Mouse (Mus musculus) hindbrain, embryonic 14.5 days (tissue): ENCODE measurements at regions not wholly inside any gene's neighbourhood (a gene's known extent, or its start where the extent isn't known, plus 50 kb on each side); places are given as distances from the start of the nearest gene placed in this dataset.

Experiments
- ATAC-seq: fragments of 200-750 bp; cut with Nextera tagmentation; 2 replicates; pipeline ENCODE4 v1.8.0; 2017; ENCODE audit warnings: moderate number of reproducible peaks, mild to moderate bottlenecking, moderate TSS enrichment, moderate library complexity; ENCODE audit not compliant: low FRiP score
- DNase-seq: peaks from one replicate; pipeline ENCODE4 v3.0.0-alpha.2; 2015; ENCODE audit warnings: low spot score
- H3K27ac ChIP-seq: fragments of 300-500 bp; sonication (generic); 2 replicates; pipeline ENCODE4 v1.5.1; 2014; ENCODE audit warnings: mild to moderate bottlenecking, moderate library complexity
- H3K27me3 ChIP-seq: fragments of 300-500 bp; sonication (generic); 2 replicates; pipeline ENCODE4 v1.6.1; 2014; ENCODE audit warnings: mild to moderate bottlenecking, low read length, mixed read lengths; ENCODE audit not compliant: control insufficient read depth, insufficient read depth
- H3K36me3 ChIP-seq: fragments of 300-500 bp; sonication (generic); replicated peaks from 2 replicates; pipeline ENCODE4 v1.6.1; 2014; ENCODE audit not compliant: control insufficient read depth, insufficient read depth
- H3K4me1 ChIP-seq: fragments of 300-500 bp; sonication (generic); replicated peaks from 2 replicates; pipeline ENCODE4 v1.6.1; 2014; ENCODE audit warnings: antibody characterized with exemption, low read length, mixed read lengths; ENCODE audit not compliant: control insufficient read depth, insufficient read depth
- H3K4me2 ChIP-seq: fragments of 300-500 bp; sonication (generic); replicated peaks from 2 replicates; pipeline ENCODE4 v1.6.1; 2014; ENCODE audit warnings: mild to moderate bottlenecking, moderate library complexity
- H3K4me3 ChIP-seq: fragments of 300-500 bp; sonication (generic); replicated peaks from 2 replicates; pipeline ENCODE4 v1.5.1; 2014; ENCODE audit warnings: mild to moderate bottlenecking, low read length
- H3K9ac ChIP-seq: fragments of 300-500 bp; sonication (generic); 2 replicates; pipeline ENCODE4 v1.6.1; 2014
- H3K9me3 ChIP-seq: fragments of 300-500 bp; sonication (generic); 2 replicates; pipeline ENCODE4 v1.6.1; 2016; ENCODE audit warnings: low read length; ENCODE audit not compliant: control insufficient read depth
- WGBS: fragments of 180-500 bp; shearing (Covaris S2); extraction: QIAGEN DNeasy Blood & Tissue Kit; methylation state at CpG from one replicate; pipeline ENCODE4 v1.1.7; 2014; 5-methylcytosine and 5-hydroxymethylcytosine counted together

GRCm38 (mm10) chr10:119106105-119106504, 133.8 kb downstream of the Cand1 start:
- Histone ChIP-seq H3K27ac (no peak overlapping the region), H3K4me3 (no peak overlapping the region), H3K4me2 (no peak overlapping the region), H3K9me3 (0 out of 2 replicates have a peak, but pooled peaks cover 9% of the 10 kb centered on the region), H3K27me3 (no peaks in the 10 kb centered on the region), H3K4me1 (no peaks in the 10 kb centered on the region), H3K36me3 (no peaks in the 10 kb centered on the region), H3K9ac (no peak overlapping the region)
- WGBS = 96% methylated on average over 3 of the region's 3 CpGs
- ATAC-seq (no peak), DNase-seq (no peak)

DNA sequence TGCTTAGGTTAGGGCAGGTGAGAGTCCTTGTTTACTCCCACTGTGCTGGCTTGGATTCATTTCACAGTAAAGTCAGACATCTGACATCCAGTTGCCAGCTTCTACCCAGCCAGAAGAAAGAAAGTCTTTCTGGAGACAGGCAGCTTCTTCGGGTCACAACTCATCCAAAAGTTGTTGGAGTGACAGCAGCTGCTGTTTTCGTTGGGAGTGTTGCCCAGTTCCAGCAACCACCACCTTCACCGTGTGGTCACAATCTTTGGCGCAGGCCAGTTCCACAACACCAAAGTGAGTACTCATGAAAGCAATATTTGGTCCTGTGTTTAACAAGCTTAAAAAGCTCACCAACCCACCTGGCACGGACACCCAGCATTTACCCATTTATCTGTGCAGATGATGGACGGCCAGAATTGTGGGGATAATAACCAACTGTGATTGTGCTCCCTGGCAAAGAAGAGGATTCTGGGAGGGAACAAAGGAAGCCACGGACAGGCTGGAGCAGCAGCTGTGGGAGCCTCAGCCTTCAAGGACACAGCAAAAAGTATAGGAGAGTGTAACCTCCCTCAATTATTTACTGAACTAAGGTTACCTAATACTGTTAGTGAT, 134.5 kb downstream of the Cand1 start:
- H3K4me1 ChIP-seq = no peaks in the 10 kb centered on the region
- WGBS = 68% methylated on average over 7 of the region's 7 CpGs
- no peak overlapping the region for H3K4me3 ChIP-seq
- no peak overlapping the region for H3K9ac ChIP-seq
- DNase-seq (no peak), ATAC-seq (no peak)
- H3K4me2 ChIP-seq = no peak overlapping the region
- H3K36me3 ChIP-seq = no peaks in the 10 kb centered on the region
- H3K27ac ChIP-seq = no peak overlapping the region
- 0 out of 2 replicates have a peak, but pooled peaks cover 9% of the 10 kb centered on the region for H3K9me3 ChIP-seq
- H3K27me3 ChIP-seq = no peaks in the 10 kb centered on the region

DNA sequence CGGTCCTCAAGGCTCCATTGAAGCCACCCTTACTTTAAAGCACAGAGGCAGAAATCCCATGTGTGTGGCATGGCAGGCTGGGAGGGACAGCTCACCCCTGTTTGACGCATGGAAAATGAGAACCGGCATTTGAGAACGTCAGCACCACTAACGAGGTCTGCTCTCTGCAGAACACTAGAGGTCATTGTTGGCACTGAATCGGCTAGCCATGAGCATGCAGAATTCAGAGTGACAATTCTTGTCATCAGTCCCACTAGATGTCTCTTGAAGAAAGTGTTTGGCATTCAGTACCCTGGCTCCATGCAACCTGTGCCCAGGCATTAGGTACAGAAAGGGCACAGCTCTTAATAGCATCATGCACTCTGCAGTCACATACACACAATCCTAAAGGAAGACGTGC, 139.3 kb downstream of the Cand1 start:
- no peaks in the 10 kb centered on the region for H3K27me3 ChIP-seq
- 27% methylated on average over 7 of the region's 7 CpGs for WGBS
- H3K9ac ChIP-seq = no peak overlapping the region
- H3K9me3 ChIP-seq = 0 out of 2 replicates have a peak, but pooled peaks cover 9% of the 10 kb centered on the region
- H3K36me3 ChIP-seq = no peaks in the 10 kb centered on the region
- ATAC-seq (no peak), DNase-seq (no peak)
- H3K4me3 ChIP-seq = no peak overlapping the region
- H3K4me2 ChIP-seq = no peak overlapping the region
- H3K4me1 ChIP-seq = no peaks in the 10 kb centered on the region
- no peak overlapping the region for H3K27ac ChIP-seq

DNA sequence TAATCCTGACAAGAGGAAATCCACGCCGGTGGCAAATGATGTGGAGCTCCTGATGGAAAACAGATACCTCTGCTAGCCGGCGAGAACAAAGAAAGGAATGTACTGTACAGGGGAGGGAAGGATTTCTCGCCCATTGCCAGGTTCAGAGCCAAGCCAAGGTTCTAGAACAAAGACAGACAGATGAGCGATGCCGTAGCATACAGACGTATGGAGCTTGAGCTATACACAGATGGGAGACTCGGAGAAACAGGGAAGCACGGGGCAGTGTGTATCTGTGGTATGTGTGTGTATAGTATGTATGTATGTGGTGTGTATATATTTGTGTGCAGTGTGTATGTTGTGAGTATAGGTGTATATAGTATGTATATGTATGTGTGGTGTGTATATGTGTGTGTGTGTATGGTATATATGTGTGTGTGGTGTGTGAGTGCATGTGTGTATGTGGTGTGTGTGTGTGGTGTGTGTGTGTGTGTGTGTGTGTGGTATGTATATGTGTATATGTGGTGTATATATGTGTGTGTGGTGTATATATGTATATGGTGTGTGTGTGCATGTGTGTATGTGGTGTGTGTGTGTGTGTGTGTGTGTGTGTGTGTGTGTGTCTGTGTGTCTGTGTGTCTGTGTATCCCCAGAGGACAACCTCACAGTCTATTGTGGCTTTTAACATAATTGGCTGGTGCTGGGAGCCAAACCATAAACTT, 140.6 kb downstream of the Cand1 start:
- no peak overlapping the region for H3K4me2 ChIP-seq
- no peak overlapping the region for H3K4me3 ChIP-seq
- no peaks in the 10 kb centered on the region for H3K27me3 ChIP-seq
- no peaks in the 10 kb centered on the region for H3K4me1 ChIP-seq
- no peak overlapping the region; the same call in 1 of the 2 replicates for H3K27ac ChIP-seq
- H3K36me3 ChIP-seq = no peaks in the 10 kb centered on the region
- 69% methylated on average over 10 of the region's 10 CpGs for WGBS
- no peak for DNase-seq
- H3K9me3 ChIP-seq = 0 out of 2 replicates have a peak, but pooled peaks cover 4% of the 10 kb centered on the region
- H3K9ac ChIP-seq = no peak overlapping the region
- ATAC-seq = no peak

DNA sequence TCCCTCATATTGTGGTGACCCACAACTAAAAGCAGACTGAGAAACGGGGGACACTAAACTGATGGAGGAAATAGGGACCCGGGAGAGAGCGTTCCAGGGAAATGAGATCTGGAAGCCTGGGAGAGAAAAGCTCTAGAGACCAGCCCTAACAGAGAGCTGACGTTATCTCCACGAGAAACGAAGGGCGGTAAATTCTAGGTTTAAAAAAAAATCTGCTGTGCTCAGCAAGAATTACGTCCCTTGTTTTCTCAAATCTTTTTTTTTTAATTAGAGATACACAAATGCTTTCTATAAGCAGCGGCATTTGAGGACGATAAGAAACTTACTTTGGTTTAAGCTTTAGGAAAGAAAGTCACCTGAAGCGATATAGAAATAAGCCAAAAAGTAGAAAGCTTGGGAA, 145.7 kb downstream of the Cand1 start:
- no peak for ATAC-seq
- DNase-seq = no peak
- WGBS = 90% methylated on average over 11 of the region's 11 CpGs
- no peak overlapping the region for H3K27ac ChIP-seq
- H3K9ac ChIP-seq = no peak overlapping the region
- H3K27me3 ChIP-seq = no peaks in the 10 kb centered on the region
- H3K4me1 ChIP-seq = no peaks in the 10 kb centered on the region
- H3K9me3 ChIP-seq = no peaks in the 10 kb centered on the region
- H3K36me3 ChIP-seq = no peaks in the 10 kb centered on the region
- H3K4me2 ChIP-seq = no peak overlapping the region
- H3K4me3 ChIP-seq = no peak overlapping the region

DNA sequence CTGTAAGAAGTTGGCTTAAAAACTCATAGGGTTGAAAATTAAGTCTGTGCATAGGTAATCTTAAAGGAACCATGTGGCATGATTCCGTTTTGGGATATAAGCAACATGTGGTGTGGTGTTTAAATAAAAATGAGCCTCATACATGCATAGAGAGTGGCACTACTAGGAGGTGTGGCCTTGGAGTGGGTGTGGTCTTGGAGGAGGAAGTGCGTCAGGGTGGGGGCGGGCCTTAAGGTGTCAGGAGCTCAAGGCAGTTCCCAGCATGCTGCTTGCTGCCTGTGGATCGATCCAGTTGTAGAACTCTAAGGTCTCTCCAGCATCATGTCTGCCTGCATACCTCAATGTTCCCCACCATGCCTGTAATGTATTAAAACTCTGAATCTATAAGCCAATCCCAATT, 152.0 kb downstream of the Cand1 start:
- no peaks in the 10 kb centered on the region for H3K27me3 ChIP-seq
- ATAC-seq = no peak
- no peaks in the 10 kb centered on the region for H3K4me1 ChIP-seq
- WGBS = 96% methylated on average over 4 of the region's 4 CpGs
- DNase-seq = no peak
- H3K4me2 ChIP-seq = no peak overlapping the region
- H3K9ac ChIP-seq = no peak overlapping the region
- H3K9me3 ChIP-seq = no peaks in the 10 kb centered on the region
- no peak overlapping the region for H3K27ac ChIP-seq
- no peaks in the 10 kb centered on the region for H3K36me3 ChIP-seq
- H3K4me3 ChIP-seq = no peak overlapping the region

- H3K27ac ChIP-seq = no peak overlapping the region
- H3K9me3 ChIP-seq = no peaks in the 10 kb centered on the region
- H3K27me3 ChIP-seq = no peaks in the 10 kb centered on the region
- H3K4me2 ChIP-seq = no peak overlapping the region
- DNase-seq (no peak), ATAC-seq (no peak)
- H3K4me3 ChIP-seq = no peak overlapping the region
- no peaks in the 10 kb centered on the region for H3K36me3 ChIP-seq
- 87% methylated on average over 5 of the region's 5 CpGs for WGBS
- no peaks in the 10 kb centered on the region for H3K4me1 ChIP-seq
- H3K9ac ChIP-seq = no peak overlapping the region
Observed at GRCm38 (mm10) chr10:119087071-119087665, 152.7 kb downstream of the Cand1 start.

DNA sequence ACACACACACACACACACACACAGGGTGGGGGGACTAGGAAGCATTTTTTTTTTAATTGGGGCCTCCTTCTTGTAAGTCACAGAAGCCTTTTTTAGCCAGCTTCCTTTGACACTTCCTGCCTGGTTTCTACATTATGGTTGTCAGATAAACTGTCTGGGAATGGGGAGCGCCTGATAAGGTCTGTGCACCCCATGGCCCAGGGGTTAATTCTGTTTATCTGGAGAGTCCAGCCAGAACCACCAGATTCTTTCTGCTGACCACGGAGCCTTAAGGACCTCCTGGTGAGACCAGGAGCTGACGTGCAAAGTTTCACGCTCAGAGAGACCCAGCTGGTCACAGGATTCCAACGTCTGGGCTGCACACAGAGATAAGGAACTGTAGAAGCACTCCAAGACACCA, 153.4 kb downstream of the Cand1 start:
- H3K36me3 ChIP-seq = no peaks in the 10 kb centered on the region
- no peaks in the 10 kb centered on the region for H3K27me3 ChIP-seq
- H3K9me3 ChIP-seq = no peaks in the 10 kb centered on the region
- no peak overlapping the region for H3K27ac ChIP-seq
- H3K9ac ChIP-seq = no peak overlapping the region
- no peak overlapping the region for H3K4me2 ChIP-seq
- no peak for DNase-seq
- H3K4me1 ChIP-seq = no peaks in the 10 kb centered on the region
- no peak for ATAC-seq
- no peak overlapping the region for H3K4me3 ChIP-seq
- WGBS = 69% methylated on average over 5 of the region's 5 CpGs

DNA sequence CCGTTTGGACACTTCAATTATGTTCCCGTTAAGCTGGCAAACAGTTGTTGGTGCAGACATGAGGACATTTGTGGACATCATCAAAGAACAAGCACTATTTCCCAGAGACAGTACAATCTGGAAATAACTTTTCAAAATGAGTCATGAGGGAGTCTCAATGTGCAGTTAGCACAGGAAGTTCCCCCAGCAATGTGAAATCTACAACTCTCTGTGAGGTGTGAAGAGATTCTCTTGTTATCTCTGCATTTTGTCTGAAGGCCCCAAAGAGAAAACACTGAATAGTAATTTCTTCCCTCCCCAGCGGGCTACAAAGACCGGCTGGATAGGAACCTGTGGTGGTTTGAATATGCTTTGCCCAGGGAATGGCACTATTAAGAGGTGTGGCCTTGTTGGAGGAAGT, 156.4 kb downstream of the Cand1 start:
- 82% methylated on average over 4 of the region's 4 CpGs for WGBS
- H3K9ac ChIP-seq = no peak overlapping the region
- H3K4me3 ChIP-seq = no peak overlapping the region
- no peak overlapping the region for H3K4me2 ChIP-seq
- H3K27ac ChIP-seq = no peak overlapping the region
- H3K9me3 ChIP-seq = no peaks in the 10 kb centered on the region
- no peaks in the 10 kb centered on the region for H3K27me3 ChIP-seq
- DNase-seq (no peak), ATAC-seq (no peak)
- peaks cover 7% of the 10 kb centered on the region; the same call in 1 of the 2 replicates for H3K4me1 ChIP-seq
- no peaks in the 10 kb centered on the region for H3K36me3 ChIP-seq
